Mouse (Mus musculus): ENCODE data around the gene Stim2.

DNA sequence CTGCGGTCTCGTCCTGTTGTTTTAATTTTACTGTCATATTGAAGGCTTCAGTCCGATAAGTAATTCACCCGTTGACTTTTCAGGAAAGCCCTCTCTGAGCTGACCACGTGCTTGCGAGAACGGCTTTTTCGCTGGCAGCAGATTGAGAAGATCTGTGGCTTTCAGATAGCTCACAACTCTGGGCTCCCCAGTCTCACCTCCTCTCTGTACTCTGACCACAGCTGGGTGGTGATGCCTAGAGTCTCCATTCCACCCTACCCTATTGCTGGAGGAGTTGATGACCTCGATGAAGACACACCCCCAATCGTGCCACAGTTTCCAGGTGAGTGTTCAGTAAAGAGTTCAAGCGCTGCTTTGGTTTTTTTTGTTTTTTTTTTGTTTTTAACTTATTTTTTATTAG lies 112.5 kb downstream of the Stim2 start:
- TF ChIP-seq POLR2A (IDR thresholded peaks at IDR 0.05; ENCODE audit: extremely low read depth, insufficient read depth, low read length) (no peak), CTCF (IDR thresholded peaks at IDR 0.05; ENCODE audit: low read depth, low read length) (no peak)

Measured in liver, adult 2 months (tissue).